Mouse (Mus musculus) cerebellum, postnatal 25 days (tissue): ENCODE data around the gene Vps51.

Source experiments
- DNase-seq, 2 experiments: peaks; one replicate each; pipeline ENCODE4 v3.0.0; 2021; ENCODE audit warnings: mixed read lengths in 2 of 2

Gene Vps51

DNA sequence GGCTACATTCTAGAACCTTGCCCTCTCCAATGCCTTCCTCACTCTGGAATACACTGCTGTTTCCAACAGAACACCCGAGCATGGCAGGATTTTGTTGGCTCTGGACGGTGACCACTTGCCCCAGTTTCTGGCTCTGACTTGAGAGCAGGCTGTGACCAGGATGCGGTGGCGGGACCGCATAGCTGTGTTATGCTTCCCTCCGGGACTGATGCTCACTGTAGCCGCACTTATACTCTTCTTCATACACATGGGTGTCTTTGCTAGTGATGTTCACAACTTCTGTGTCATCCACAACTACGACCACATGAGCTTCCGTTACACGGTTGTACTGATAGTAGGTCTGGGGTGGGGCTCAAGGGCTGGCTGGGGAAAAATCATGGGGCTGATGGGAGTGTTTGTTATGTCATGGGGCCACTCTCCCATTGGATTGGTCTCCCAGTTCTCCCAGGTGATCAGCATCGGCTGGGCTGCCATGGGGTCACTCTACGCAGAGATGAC, 3.0 kb upstream of the Vps51 start, which contains the start of gene Tmem262:
Tmem262 (plus strand) TSS at position 51 of the 498 bp plus-strand sequence.
- DNase-seq: no peak

DNA sequence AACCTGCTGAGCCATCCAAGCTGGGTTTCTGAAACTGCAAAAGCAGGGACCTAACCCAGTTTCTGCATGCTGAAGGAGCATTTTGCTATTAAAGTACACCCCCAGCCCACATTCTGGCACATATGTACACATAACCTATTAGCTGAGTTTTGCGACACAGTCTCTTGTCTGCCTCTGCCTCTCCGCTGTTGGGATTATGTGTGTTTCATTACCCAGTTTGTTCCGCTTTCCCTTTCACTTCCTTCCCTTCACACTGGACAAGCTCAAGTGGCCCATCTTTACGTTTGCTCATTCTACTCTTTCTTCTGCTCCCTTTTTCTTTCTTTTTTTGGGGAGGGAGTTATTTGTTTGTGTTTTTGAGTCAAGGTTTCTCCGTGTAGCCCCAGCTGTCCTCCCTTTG, 3.1 kb downstream of the Vps51 start:
- no peak for DNase-seq

GRCm38 (mm10) chr19:6071261-6071660, 5.8 kb downstream of the Vps51 start:
- DNase-seq: no peak

DNA sequence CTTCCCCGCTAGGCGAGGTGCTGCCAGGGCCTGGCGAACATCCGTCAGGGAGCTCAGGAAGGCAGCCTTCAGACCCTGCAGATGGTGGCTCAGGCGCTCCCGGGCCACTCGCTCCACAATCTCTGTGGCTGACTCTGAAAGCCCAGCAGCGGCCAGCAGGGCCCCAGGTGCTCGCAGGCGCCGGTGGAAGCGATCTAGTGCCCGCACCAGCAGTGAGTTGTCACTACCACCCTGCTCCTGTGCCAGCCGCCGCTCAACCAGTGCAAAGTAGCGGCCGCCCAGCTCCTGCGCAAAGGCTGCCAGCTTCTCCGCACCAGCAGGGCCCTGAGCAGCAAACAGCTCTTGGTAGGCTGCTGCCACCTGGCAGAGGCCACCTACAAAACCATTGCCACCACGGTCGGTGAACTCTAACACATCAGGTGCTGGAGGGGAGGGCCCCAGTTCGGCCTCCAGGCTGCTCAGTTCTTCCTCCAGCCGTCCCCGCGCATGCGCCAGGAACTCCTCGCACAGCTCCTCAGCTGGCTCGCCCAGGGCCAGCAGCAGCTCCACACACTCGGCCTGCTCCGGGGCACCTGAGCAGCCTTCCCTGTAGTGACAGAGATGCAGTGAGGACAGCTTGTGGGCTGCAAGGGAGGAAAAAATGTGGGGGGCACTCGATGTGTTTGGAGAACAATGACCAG, 6.3 kb downstream of the Vps51 start:
- DNase-seq: no peak

GRCm38 (mm10) chr19:6069851-6070250, 7.2 kb downstream of the Vps51 start:
- no peak for DNase-seq

DNA sequence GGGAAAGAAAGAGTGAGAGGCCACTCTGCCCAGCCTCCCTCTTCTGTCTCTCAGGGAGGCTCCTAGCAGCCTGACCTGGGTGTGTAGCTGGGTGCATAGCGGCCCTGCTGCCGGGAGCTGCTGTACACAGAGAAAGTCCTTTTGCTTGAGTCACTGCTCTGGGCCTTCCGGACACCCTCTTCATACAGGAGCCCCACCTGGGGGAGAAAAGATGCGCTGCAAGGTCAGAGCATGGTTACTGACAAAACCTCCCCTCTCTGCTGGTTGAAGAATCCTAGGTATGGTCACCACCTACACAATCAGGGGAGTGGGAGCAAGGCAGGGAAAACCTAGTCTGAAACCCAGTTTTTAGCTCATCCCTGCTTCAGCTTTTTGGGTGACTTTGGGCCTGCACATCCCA, 8.1 kb downstream of the Vps51 start:
- DNase-seq: no peak

DNA sequence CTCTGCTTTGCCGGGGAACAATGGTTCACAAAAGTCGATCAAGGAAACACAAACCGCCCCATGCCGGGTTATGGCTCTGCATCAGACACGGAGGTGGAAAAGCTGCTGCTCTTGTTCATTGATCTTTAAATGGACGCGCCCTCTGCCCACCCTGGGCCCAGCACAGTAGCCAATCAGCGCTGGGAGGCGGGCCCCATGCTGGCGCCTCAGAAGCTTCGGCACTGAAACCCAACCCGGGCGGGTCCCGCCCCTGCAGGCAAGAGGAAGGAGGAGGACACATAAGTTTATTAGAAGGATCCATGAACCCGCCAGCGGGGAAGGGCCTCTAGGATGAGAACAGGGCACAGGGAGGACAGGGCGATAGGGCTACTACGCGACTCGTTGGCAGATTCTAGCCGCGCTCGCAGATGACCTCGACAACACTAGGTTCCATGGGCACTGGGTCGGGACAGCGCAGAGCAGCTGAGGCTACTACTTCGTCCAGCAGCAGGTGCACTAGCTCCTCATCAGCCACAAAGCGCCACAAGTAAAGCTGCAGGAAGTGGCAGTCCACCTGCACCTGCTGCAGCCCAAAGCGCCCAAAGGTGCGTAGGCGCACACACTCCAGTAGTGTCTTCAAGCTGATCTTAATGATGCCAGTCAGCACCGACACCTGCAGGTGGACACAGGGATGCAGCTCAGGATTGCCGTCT, 9.2 kb downstream of the Vps51 start, which contains the start of gene Tm7sf2:
Tm7sf2 (minus strand) TSS at position 650 of the 692 bp plus-strand sequence.
- peak; percentile 87 to 91 for DNase-seq

DNA sequence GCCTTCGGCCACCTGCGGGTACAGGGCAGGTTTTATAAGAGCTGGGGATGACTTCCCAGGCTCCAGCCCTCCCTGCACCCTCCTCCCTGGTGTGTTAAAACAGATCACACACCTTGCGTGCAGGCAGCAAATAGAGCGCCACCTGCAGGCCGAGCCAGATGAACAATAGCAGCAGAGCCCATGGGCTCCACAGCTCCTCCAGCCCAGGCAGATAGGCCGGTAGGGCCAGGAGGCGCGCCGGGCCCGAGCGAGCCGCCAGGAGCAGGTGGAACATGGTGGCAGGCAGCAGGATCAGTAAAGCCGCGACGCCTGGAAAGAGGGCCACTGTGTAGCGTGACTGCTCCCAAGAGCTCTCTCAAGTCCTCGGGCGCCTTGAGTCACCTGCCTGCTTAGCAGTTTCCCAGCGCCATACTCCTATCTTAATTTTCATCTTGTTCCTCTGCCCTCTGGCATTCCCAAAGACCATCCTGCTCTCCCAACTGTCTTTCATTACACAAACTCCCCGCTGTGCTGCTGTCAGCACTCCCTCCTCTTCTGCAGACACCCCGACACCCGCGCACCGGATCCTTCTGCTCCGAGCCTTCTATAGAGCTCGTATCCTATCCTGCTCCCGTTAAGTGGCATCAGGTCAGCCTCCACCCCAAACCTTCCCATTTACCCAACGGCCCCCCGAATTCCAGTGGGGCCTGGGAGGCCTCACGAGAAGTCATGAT, 9.9 kb downstream of the Vps51 start:
- DNase-seq: peak; percentile 91 to 96

- no peak for DNase-seq
These were observed 10.5 kb downstream of the Vps51 start for GRCm38 (mm10) chr19:6066571-6066970.

GRCm38 (mm10) chr19:6063081-6063480, 13.9 kb downstream of the Vps51 start:
- no peak for DNase-seq

- no peak for DNase-seq
These were observed 14.6 kb downstream of the Vps51 start for GRCm38 (mm10) chr19:6062418-6062817.

DNA sequence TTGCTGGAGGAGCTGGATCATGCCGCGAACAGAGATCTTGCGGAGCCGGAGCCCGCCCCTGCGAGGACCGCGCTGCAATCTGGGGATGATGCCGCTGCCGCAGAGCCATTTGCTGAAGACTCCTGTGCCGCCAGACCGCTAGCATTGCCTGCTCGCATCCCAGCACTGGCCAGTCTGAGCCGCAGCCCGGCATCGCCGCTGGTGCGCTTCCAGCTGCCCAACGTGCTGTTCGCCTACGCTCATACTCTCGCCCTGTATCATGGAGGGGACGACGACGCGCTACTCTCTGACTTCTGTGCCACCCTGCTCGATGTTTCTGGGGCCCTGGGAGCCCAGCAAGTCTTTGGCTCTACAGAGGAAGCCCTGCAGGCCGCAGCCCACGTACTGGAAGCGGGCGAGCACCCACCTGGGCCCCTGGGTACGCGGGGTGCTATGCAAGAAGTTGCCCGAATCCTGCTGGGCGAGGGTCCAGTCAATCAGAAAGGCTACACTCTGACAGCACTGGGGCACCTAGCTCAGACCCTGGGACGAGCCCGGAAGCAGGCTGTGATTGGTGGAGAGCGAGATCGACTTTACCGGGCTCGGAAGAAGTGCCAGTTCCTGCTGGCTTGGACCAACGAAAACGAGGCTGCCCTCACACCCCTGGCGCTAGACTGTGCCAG, 15.3 kb downstream of the Vps51 start:
- peak; percentile 42 to 61 for DNase-seq

- peak; percentile 91 to 93 for DNase-seq
These were observed 16.0 kb downstream of the Vps51 start, which contains the start of gene Znhit2 for GRCm38 (mm10) chr19:6061021-6061533. TSS of gene Znhit2 (plus strand) at chr19:6061192.

DNA sequence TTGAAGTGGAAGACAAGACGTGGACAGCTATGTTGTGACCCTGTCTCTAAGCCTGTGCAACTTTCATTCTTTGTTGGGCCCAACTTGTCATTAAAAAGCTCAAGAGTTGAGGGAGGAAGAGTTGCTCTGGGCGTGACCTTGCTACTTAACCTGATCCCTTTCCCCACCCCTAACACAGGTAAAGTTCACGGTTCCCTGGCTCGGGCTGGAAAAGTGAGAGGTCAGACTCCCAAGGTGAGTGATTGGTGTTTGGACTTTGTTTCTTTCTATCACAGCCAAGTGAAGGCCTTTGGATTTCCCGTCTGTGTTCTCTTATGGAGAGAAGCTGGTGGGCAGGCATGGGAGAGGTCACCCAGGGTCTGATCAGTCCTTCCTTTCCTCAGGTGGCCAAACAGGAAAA, 18.1 kb downstream of the Vps51 start:
- peak in 1 of 2 experiments; percentile 2 for DNase-seq

DNA sequence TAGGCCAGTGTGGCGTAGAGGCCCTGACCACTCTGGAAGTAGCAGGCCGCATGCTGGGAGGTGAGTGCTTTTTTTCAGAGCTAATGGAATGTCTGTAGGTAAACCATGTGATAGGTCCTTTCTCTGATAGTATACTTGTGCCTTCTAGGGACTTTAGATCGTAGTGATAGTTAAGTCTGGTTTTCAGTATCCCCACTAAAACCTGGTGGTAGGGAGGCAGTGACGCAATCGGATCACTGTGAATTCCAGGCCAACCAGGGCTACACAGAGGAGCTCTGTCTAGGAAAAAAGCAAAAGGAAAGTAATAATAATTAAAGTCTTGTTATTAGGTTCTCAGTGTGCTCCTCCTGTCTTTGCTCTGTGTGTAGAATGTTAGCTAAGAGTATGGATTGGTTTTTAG, 18.5 kb downstream of the Vps51 start:
- no peak for DNase-seq

- peak; percentile 100 for DNase-seq
These were observed 19.5 kb downstream of the Vps51 start, which contains the start of the genes Mrpl49 and Fau for GRCm38 (mm10) chr19:6057313-6058096. TSS of gene Mrpl49 (minus strand) at chr19:6057785. TSS of gene Fau (plus strand) at chr19:6057844.

- peak in 1 of 2 experiments; percentile 34 for DNase-seq
These were observed 20.3 kb downstream of the Vps51 start for GRCm38 (mm10) chr19:6056696-6057095.

- no peak for DNase-seq
These were observed 22.7 kb downstream of the Vps51 start for GRCm38 (mm10) chr19:6054296-6054695.

GRCm38 (mm10) chr19:6052516-6052915, 24.5 kb downstream of the Vps51 start:
- no peak for DNase-seq

DNA sequence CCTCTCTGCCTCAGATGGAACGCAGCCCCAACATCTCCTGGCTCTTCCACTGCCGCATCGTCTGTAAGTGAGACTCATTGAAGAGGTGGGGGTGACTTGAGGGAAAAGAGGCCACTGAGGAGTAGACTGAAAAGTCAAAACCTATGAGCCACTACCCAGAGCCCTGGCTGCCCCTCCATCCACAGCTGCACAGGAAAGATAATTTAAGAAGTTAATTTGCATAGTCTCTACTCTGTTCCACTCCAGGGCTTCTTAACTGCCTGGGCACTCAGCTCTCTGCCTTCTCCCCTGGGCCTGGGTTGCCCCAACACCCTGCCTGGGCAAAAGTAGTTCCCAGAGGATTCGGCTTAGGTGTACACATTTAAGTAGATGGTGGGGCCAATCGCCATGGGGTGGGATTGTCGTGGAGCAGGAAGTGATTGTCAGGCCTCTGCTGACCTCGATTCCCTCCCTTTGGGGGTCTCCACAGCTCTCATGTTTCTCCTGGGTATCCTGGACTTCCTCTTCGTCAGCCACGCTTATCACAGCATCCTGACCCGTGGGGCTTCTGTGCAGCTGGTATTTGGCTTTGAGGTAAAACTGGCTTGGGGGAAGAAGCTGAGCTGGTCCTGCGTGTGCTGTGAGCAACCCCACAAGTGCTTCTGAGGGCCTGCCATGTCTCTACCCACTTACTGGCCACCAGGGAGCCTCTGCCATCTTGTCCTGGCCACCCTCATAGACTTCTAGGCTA, 28.2 kb downstream of the Vps51 start:
- no peak for DNase-seq

DNA sequence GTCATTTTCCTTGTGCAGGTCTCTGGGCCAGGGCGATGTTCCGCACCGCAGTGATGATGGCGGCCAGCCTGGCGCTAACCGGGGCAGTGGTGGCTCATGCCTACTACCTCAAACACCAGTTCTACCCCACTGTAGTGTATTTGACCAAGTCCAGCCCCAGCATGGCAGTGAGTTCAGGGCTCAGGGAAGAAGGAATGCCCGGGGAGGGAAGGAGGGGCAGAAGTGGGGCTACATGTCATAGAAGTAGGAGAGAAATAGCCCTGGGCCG, 29.2 kb downstream of the Vps51 start:
- DNase-seq: no peak
